Mouse (Mus musculus) Muller cell, postnatal 12 days (primary cell): ENCODE results near the gene Erv3.
A peak's percentile ranks its signal among the peaks of the same experiment; 100 is the strongest.
"Not testable (repeated sequence)": the region's sequence is repeated elsewhere in the genome, so short reads cannot be mapped to it uniquely, and the experiment has no call there.

ENCODE experiments used
- DNase-seq: peaks from one replicate; pipeline ENCODE4 v3.0.0-alpha.2; 2015; ENCODE audit errors: inconsistent ontology term

The Erv3 gene

GRCm38 (mm10) chr2:131864262-131864796 is 4.8 kb upstream of the Erv3 start:
- DNase-seq = no peak

- no peak for DNase-seq
Observed at GRCm38 (mm10) chr2:131863472-131863871, 3.9 kb upstream of the Erv3 start.

GRCm38 (mm10) chr2:131862617-131863275 is 3.2 kb upstream of the Erv3 start:
- peak; percentile 30 for DNase-seq

GRCm38 (mm10) chr2:131857838-131858237 is 1.7 kb downstream of the Erv3 start:
- peak; percentile 63 for DNase-seq

- peak; percentile 47 for DNase-seq
Observed at GRCm38 (mm10) chr2:131853719-131854118, 5.8 kb downstream of the Erv3 start.

- no peak for DNase-seq
Observed at GRCm38 (mm10) chr2:131851333-131852092, 8.0 kb downstream of the Erv3 start.

GRCm38 (mm10) chr2:131850047-131850446 is 9.5 kb downstream of the Erv3 start:
- DNase-seq = no peak

- peak; percentile 80 for DNase-seq
Observed at GRCm38 (mm10) chr2:131847501-131848359, 11.8 kb downstream of the Erv3 start.

GRCm38 (mm10) chr2:131846811-131847210 is 12.7 kb downstream of the Erv3 start:
- DNase-seq = no peak

- no peak for DNase-seq
Observed at GRCm38 (mm10) chr2:131846132-131846710, 13.3 kb downstream of the Erv3 start.

GRCm38 (mm10) chr2:131845671-131846070 is 13.9 kb downstream of the Erv3 start:
- DNase-seq = no peak

GRCm38 (mm10) chr2:131842568-131842967 is 17.0 kb downstream of the Erv3 start:
- no peak for DNase-seq

GRCm38 (mm10) chr2:131841321-131841693 is 18.2 kb downstream of the Erv3 start:
- DNase-seq = no peak

GRCm38 (mm10) chr2:131840611-131841320 is 18.8 kb downstream of the Erv3 start:
- peak; percentile 75 for DNase-seq

- DNase-seq = peak; percentile 27
Observed at GRCm38 (mm10) chr2:131834296-131834695, 25.3 kb downstream of the Erv3 start.

- no peak for DNase-seq
Observed at GRCm38 (mm10) chr2:131831861-131832260, 27.7 kb downstream of the Erv3 start.

GRCm38 (mm10) chr2:131830945-131831344 is 28.6 kb downstream of the Erv3 start:
- not testable (repeated sequence) for DNase-seq

GRCm38 (mm10) chr2:131827999-131828975 is 31.3 kb downstream of the Erv3 start:
- DNase-seq = peak; percentile 66

GRCm38 (mm10) chr2:131827026-131827687 is 32.4 kb downstream of the Erv3 start:
- DNase-seq = no peak
